Mouse (Mus musculus) embryo, embryonic 10 days (tissue): ENCODE results near the gene Erbb2.

ENCODE experiments used
- DNase-seq: peaks from one replicate; pipeline ENCODE4 v3.0.0-alpha.2; 2015; ENCODE audit warnings: low spot score

Gene Erbb2

GRCm38 (mm10) chr11:98457367-98458120 lies 45.3 kb downstream of the Erbb2 start:
- DNase-seq, result peak; percentile 89

- no peak for DNase-seq
Observed at GRCm38 (mm10) chr11:98458121-98458990, 46.1 kb downstream of the Erbb2 start.

- no peak for DNase-seq
Observed at GRCm38 (mm10) chr11:98459071-98459741, 46.9 kb downstream of the Erbb2 start.

- DNase-seq, result no peak
Observed at GRCm38 (mm10) chr11:98459860-98460259, 47.6 kb downstream of the Erbb2 start.

GRCm38 (mm10) chr11:98461109-98461720 lies 48.9 kb downstream of the Erbb2 start:
- no peak for DNase-seq

GRCm38 (mm10) chr11:98462255-98462654 lies 50.0 kb downstream of the Erbb2 start:
- no peak for DNase-seq

- no peak for DNase-seq
Observed at GRCm38 (mm10) chr11:98463911-98464310, 51.6 kb downstream of the Erbb2 start.

- no peak for DNase-seq
Observed at GRCm38 (mm10) chr11:98464516-98464915, 52.2 kb downstream of the Erbb2 start.

GRCm38 (mm10) chr11:98469761-98470714 lies 57.8 kb downstream of the Erbb2 start:
- no peak for DNase-seq

GRCm38 (mm10) chr11:98470795-98471194 lies 58.5 kb downstream of the Erbb2 start:
- DNase-seq, result no peak

GRCm38 (mm10) chr11:98472696-98473095 lies 60.4 kb downstream of the Erbb2 start:
- DNase-seq, result peak; percentile 59

- DNase-seq, result no peak
Observed at GRCm38 (mm10) chr11:98473916-98474479, 61.7 kb downstream of the Erbb2 start.

- DNase-seq, result no peak
Observed at GRCm38 (mm10) chr11:98474967-98475366, 62.7 kb downstream of the Erbb2 start.

- no peak for DNase-seq
Observed at GRCm38 (mm10) chr11:98475630-98476433, 63.6 kb downstream of the Erbb2 start.

GRCm38 (mm10) chr11:98476434-98476807 lies 64.2 kb downstream of the Erbb2 start:
- no peak for DNase-seq

- DNase-seq, result no peak
Observed at GRCm38 (mm10) chr11:98477011-98477701, 64.9 kb downstream of the Erbb2 start.

GRCm38 (mm10) chr11:98479026-98479939 lies 67.0 kb downstream of the Erbb2 start:
- DNase-seq, result no peak

GRCm38 (mm10) chr11:98479940-98480497 lies 67.7 kb downstream of the Erbb2 start:
- no peak for DNase-seq
